Mouse (Mus musculus): ENCODE data around the gene Cmah.

- TF ChIP-seq CTCF (IDR thresholded peaks at IDR 0.05; ENCODE audit: borderline replicate concordance, extremely low read depth, insufficient read depth, insufficient read length) = no peak
- no peak for TF ChIP-seq POLR2A (IDR thresholded peaks at IDR 0.05; ENCODE audit: borderline replicate concordance, extremely low read depth, insufficient read depth, insufficient read length, poor library complexity, severe bottlenecking)
Measured at GRCm38 (mm10) chr13:24443763-24444347, 116.7 kb downstream of the Cmah start.
